Mouse (Mus musculus) skeletal muscle tissue, postnatal 0 days (tissue): ENCODE results near the gene Prdx5. TPM values are rescaled to one million over a fixed set of nuclear protein-coding genes. Genes with fewer than 3 reads are reported as not detected.

Source experiments
- microRNA-seq, 2 experiments: library from miRNA; unstranded; fragments of <30 nt; microRNA quantifications; one replicate each; pipeline ENCODE4; 2016
- polyA plus RNA-seq: library from polyadenylated mRNA; unstranded; fragments of >200 nt; fragmentation: Nextera tagmentation; extraction: Ambion mirVana; gene quantifications from 2 replicates; pipeline ENCODE4 v1.2.1, GENCODE M21; 2015

Gene Prdx5
- polyA plus RNA-seq = 261 and 306 TPM in 2 replicates

DNA sequence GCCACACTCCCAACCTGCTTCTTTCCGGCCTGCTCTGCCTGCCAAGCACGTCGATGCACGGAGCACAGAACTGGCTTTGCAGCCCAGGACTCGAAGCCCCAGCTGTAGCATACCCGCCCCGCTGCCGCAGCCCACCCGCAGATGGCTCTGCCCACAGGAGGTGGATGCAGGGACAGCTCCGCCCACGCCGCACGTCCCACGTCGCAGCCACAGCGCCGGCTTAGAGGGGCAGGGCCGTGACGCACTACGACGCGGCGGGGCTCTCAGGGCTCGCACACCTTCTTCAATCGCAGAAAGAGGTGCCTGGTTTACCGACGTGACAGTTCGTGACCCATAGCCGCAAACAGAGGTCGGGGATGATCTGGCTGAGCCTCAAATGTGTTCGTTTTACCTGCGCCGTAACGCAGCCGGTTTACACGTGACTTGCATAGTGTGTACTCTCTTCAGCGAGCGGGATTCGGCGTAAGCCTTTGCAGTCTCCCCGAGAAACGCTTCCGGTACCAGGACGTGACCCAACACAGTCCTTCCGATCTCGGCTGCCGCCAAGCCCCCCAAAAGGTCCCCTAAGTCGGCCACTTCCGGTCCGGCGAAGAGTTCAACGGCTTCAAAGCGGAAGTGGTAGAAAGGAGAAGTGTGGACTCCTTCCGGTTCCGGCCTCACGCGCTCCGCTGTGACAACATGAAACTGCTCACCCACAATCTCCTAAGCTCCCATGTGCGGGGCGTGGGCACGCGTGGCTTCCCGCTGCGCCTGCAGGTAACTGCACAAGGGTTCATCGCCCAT, at the start of gene Prdx5, which contains the start of gene Trmt112:
Gene Prdx5, minus strand, starts transcription at position 600 of the 783 bp plus-strand sequence.
Gene Trmt112, plus strand, starts transcription at position 192 of the 783 bp plus-strand sequence.

DNA sequence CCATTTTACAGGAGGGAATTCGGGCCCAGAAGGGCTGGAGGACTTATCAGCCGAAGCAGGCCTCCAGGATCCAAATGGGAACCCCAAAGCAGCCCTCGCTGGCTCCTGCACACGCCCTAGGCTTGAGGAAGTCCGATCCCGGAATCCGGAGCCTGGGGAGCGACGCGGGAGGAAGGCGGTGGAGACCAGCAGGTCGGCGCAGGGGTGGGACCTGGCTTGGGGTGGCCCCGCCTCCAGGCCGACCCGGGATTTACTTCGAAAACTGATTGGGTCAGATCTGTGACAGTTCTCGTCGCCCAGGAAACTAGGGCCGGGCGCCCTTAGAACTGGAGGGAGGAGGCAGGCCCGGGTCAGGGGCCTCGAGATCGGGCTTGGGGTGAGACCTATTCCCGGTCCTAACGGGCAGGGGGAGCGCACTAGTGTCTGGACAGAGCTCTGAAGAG, 32.4 kb upstream of the Prdx5 start, which contains the start of gene Gpr137:
Gene Gpr137, minus strand, starts transcription at position 232 of the 443 bp plus-strand sequence.

DNA sequence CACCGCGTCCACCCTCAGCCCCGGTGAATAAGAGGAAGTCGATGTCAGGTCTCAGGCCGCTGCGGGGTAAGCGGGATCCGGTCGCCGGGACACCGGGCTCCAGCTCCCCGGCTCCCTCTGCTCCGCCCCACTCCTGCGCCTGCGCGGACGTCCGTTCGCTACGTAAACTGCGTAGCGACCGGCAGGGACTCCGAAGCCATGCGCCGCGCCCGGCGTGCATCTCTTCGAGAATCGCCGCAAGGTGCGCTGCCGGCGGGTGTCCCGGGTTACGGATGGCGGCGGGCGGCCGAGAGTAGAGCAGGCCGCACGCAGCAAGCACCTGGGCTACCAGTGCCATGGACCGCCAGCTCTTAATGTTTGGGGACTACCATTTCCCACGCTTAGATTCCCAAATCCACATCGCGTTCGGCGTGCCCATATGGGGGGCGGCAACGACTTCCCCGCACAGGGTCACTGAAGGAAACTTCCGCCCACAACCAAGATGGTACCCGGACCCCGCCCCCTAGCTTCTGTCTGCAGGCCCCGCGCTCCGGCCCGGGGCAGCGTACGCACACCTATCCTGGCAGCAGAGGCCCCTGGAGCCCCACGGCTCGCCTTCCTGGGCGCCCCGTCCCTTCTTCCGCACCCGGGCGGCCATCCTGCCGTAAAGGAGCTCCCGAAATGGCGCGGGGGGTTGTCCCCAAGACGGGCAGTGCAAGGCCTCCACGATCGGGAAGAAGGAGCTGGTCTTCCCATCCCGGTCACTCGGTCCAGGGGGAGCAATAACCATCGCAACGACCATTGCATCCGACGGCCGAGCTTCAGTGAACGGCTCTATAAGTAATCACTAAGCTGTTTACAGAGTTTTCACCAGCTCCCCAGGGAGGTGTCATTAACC, 31.7 kb upstream of the Prdx5 start, which contains the start of gene Bad:
Gene Bad, plus strand, starts transcription at position 490 of the 877 bp plus-strand sequence.

DNA sequence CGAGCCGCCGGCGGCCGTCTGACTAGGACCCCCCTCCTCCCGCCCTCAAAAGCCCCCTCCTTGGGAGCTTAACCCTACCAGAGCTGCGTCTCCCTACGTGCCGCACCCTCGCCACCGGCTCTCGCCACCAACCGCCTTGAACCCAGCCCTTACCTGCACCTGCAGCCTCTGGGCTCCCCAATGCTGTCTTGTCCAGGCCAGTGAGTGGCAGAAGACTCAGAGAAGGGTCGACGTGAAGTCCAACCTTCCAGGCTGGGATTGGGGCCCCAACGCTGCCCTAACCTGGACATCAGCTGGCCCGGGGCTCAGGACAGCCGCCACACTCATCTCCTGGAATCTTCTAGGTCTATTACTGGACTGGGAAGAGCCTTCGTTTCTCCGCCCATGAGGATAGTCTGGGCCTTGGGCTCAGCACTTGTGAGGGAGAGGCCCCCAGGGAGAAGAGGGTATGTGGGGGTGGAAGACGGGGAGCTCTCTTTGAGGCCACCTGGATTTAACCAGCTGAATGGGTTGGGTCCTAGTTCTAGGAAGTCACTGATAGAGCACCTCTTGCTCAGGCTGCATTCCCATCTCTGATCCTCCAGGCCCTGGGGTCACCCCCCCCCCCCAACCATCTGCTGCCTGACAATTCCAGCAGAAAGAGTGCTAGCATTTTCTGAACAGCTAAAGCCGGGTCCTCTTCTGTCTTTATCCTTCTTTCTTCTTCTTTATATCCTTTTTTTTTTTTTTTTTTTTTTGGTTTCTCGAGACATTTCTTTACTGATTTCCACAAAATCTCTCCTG, 24.5 kb upstream of the Prdx5 start, which contains the start of gene Kcnk4:
Gene Kcnk4, minus strand, starts transcription at position 321 of the 783 bp plus-strand sequence.

DNA sequence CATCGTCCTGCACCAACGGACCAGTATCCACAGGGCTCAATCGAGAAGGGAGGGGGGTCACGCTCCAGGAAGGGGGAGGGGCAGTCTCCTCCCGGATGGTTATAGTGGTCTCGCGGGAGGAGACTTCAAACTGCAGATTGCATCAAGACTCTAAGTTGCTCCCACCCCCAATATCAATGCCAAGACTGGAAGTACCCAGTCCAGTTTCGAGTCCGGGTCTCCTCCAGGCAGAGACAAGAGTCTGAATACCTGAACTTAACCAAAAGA, 15.3 kb upstream of the Prdx5 start, which contains the start of gene Catsperz:
Gene Catsperz, minus strand, starts transcription at position 74 of the 267 bp plus-strand sequence.

DNA sequence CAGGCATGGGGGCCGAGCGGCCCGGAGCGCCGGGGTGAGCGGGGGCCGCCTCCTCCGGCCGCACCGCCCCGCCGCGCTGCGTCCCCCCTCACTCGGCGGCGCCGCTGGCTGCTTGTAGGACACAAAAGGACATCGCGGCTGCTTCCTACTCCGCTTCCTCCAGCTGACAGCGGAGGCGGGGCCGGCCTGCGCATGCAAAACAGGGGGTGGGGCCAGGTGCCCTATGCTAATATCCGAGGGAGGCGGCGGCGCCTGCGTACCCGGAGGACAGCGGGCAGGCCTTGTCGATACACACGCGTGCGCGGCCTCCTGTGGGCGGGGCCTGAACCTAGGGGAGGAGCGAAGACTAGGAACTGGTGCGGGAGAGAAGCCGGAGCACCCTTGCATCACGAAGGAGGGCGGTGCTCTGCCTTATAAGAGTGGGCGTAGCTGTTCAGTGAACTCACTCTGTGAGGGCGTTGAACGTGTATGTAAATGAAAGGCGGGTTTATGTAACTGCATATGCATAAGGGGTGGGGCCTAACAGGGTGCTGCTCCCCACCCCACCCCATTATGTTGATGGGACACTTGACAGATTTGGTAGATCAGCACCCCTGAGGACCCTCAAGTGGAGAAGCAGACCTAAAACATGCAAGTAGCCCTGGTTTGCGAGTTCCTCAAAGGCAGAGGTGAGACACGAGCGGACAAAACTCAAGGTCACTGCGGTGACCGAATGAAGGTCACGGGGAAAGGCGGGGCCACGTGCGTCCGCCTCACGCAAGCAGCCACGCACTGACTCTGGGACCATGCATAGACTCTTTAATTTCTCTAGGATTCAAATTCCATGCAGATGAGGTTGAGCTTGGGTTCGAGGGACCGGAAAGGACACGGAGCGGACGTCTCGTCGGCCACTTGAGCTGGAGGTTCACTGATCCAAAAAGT, 12.0 kb upstream of the Prdx5 start, which contains the start of gene Esrra:
Gene Esrra, minus strand, starts transcription at position 167 of the 921 bp plus-strand sequence.

DNA sequence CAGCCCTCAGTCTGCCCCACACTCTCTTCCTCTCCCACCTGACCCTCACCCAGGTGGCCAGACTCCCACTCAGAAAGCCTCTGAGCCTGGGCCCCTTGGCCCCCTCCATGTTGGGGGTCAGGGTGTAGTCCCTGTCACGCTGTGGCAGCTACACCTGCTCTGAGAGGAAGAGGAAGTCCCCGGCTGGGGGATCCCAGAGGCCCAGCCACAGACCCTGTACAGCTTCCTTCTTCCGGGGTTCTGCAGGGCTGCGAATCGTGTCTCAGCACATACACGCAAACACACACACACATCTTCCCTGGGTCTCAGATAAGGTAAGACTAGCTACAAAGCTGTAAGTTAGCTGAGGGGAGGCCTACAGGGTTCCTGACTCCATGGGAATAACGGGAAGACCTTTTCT, 51.9 kb downstream of the Prdx5 start, which contains the start of gene Ccdc88b:
Gene Ccdc88b, minus strand, starts transcription at position 181 of the 400 bp plus-strand sequence.

Small RNA genes within 50 kb of the gene (microRNA-seq; reads per million reads assigned to microRNA genes)
- 1.5 to 1.6 reads per million in 2 experiments for gene Mir6990

Other genes starting within 250 kb of the Prdx5 start
- 9.7 and 12.5 TPM in 2 replicates for gene Rps6ka4, start 69.5 kb downstream of the Prdx5 start, polyA plus RNA-seq
- gene Ccdc88b, start 51.9 kb downstream of the Prdx5 start, polyA plus RNA-seq = 0.45 and 0.83 TPM in 2 replicates
- gene Trmt112, start 408 bp downstream of the Prdx5 start, polyA plus RNA-seq = 70.4 and 71.1 TPM in 2 replicates
- 23.7 and 29.3 TPM in 2 replicates for gene Esrra, start 11.7 kb upstream of the Prdx5 start, polyA plus RNA-seq
- gene Catsperz, start 15.3 kb upstream of the Prdx5 start, polyA plus RNA-seq = 0.65 and 1.4 TPM in 2 replicates
- gene Kcnk4, start 24.4 kb upstream of the Prdx5 start, polyA plus RNA-seq = 0.33 and 0.69 TPM in 2 replicates
- 48.6 and 62.8 TPM in 2 replicates for gene Bad, start 31.8 kb upstream of the Prdx5 start, polyA plus RNA-seq
- 10.3 and 14.8 TPM in 2 replicates for gene Gpr137, start 32.4 kb upstream of the Prdx5 start, polyA plus RNA-seq
- 280 and 291 TPM in 2 replicates for gene Ppp1r14b, start 64.9 kb upstream of the Prdx5 start, polyA plus RNA-seq
- 8.8 and 10.0 TPM in 2 replicates for gene Plcb3, start 66.4 kb upstream of the Prdx5 start, polyA plus RNA-seq
- 58.1 and 77.3 TPM in 2 replicates for gene Fkbp2, start 70.4 kb upstream of the Prdx5 start, polyA plus RNA-seq
- gene Vegfb, start 77.5 kb upstream of the Prdx5 start, polyA plus RNA-seq = 63.3 and 74.3 TPM in 2 replicates
- gene Dnajc4, start 82.5 kb upstream of the Prdx5 start, polyA plus RNA-seq = 35.8 and 41.0 TPM in 2 replicates
- 30.7 and 37.3 TPM in 2 replicates for gene Nudt22, start 86.0 kb upstream of the Prdx5 start, polyA plus RNA-seq
- 20.1 and 20.2 TPM in 2 replicates for gene Trpt1, start 86.0 kb upstream of the Prdx5 start, polyA plus RNA-seq
- 6.2 and 9.5 TPM in 2 replicates for gene Fermt3, start 109.4 kb upstream of the Prdx5 start, polyA plus RNA-seq
- 83.4 and 97.1 TPM in 2 replicates for gene Stip1, start 129.9 kb upstream of the Prdx5 start, polyA plus RNA-seq
- gene Macrod1, start 146.7 kb upstream of the Prdx5 start, polyA plus RNA-seq = 223 and 246 TPM in 2 replicates
- gene Flrt1, start 195.6 kb upstream of the Prdx5 start, polyA plus RNA-seq = 0.38 and 0.54 TPM in 2 replicates